Mouse (Mus musculus) cerebellum, adult 2 months (tissue): ENCODE measurements around the gene Lrrfip2. TPM values are rescaled to one million over a fixed set of nuclear protein-coding genes. Genes with fewer than 3 reads are reported as not detected.

Source experiments
- DNase-seq, 2 experiments: peaks; one replicate each; pipeline ENCODE4 v3.0.0; 2021
- H3K27ac ChIP-seq: fragments of 200-500 bp; 2 replicates; pipeline ENCODE4 v1.5.1; 2012; ENCODE audit warnings: low read length, control low read depth, inconsistent platforms; ENCODE audit not compliant: insufficient read depth
- H3K27me3 ChIP-seq: fragments of 200-500 bp; 2 replicates; pipeline ENCODE4 v1.6.1; 2012; ENCODE audit warnings: inconsistent platforms, mild to moderate bottlenecking, low read length, moderate library complexity; ENCODE audit not compliant: control insufficient read depth, insufficient read depth
- H3K4me1 ChIP-seq: fragments of 200-500 bp; 2 replicates; pipeline ENCODE4 v1.6.1; 2011; ENCODE audit warnings: low read length; ENCODE audit not compliant: control insufficient read depth, insufficient read depth
- H3K4me3 ChIP-seq: fragments of 200-500 bp; replicated peaks from 2 replicates; pipeline ENCODE3; 2011; ENCODE audit warnings: mild to moderate bottlenecking, low read depth, low read length, control low read depth; ENCODE audit not compliant: insufficient read depth
- CTCF ChIP-seq: fragments of 200-500 bp; IDR thresholded peaks from 2 replicates; pipeline ENCODE4 v1.5.1; 2011; ENCODE audit warnings: low read depth, mild to moderate bottlenecking, control low read depth, low read length, moderate library complexity, borderline replicate concordance; ENCODE audit not compliant: insufficient read depth
- POLR2A ChIP-seq: fragments of 200-500 bp; IDR thresholded peaks from 2 replicates; pipeline ENCODE4 v1.6.1; 2011; ENCODE audit warnings: low read length, control low read depth, borderline replicate concordance; ENCODE audit not compliant: insufficient read depth
- WGBS: fragments of 180-500 bp; shearing (Covaris S2); methylation state at CpG from one replicate; pipeline ENCODE4 v1.1.7; 2018; 5-methylcytosine and 5-hydroxymethylcytosine counted together
- polyA plus RNA-seq: library from polyadenylated mRNA; depleted of rRNA; stranded (reverse); fragments of >200 nt; gene quantifications from 2 replicates; pipeline ENCODE4 v1.2.3, GENCODE M21; 2012

Gene Lrrfip2
- polyA plus RNA-seq, 1 experiment = 62.8 TPM

DNA sequence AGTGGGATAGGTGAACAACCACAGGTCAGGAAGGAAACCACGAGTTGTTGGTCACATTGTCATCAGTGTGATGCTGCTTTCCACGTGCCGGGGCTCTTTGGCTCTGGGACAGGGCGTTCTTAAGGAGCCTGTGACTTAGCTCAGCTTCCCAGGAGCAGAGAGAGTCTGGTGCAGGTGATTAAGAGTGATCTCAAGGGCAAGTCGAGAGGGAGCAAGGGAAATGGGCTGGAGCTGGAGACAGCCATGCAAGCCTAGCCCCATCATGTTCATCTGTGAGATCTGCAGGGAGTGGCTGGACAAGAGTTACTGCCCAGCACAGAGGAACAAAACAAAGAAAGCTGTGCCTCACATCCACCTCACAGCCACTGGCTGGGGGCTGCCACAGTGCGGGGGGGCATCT, 19.8 kb upstream of the Lrrfip2 start:
- Histone ChIP-seq H3K27ac (no peak overlapping the region), H3K4me1 (no peaks in the 10 kb centered on the region), H3K4me3 (no peak overlapping the region), H3K27me3 (no peaks in the 10 kb centered on the region)
- WGBS = 62% methylated on average over 6 of the region's 6 CpGs
- no peak for DNase-seq
- TF ChIP-seq POLR2A (no peak), CTCF (no peak)

DNA sequence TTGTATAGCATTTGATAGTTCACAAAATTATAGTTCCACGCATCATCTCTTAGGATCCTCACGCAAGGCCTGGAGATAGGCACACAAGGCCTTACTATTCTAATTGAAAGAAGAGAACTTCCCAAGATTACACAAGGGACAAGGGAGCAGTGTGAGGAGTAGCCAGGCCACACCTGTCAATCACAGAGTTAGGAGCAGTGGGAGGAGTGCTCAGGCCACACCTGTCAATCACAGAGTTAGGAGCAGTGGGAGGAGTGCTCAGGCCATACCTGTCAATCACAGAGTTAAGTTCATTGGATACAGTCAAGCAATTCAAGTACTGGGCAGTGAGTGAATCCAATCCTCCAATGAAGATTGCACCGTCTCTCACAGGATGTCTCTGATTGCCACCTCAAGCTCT, 17.0 kb upstream of the Lrrfip2 start:
- DNase-seq = no peak
- Histone ChIP-seq H3K4me3 (no peak overlapping the region), H3K27ac (no peak overlapping the region), H3K27me3 (no peaks in the 10 kb centered on the region), H3K4me1 (no peaks in the 10 kb centered on the region)
- TF ChIP-seq CTCF (no peak), POLR2A (no peak)
- 89% methylated on average over 3 of the region's 3 CpGs for WGBS

DNA sequence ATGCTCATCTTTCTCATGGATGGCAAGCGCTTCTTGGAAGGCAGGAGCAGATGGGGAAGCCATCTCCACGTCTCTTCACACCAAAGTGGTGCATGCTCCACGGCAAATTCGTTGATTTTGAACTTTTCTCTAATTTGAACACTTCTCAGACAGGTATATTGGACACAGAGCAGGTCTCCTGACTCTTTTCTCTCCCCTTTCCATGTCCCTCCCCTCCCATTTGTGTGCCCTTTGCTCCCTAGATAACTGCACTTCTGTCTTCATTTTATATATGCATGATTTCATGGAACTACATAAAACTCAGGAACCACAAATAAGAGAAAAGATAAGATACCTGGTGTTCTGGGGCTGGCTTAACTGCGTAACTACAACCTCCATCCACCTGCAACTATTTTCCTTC, 14.1 kb upstream of the Lrrfip2 start:
- Histone ChIP-seq H3K27ac (no peak overlapping the region), H3K4me1 (no peaks in the 10 kb centered on the region), H3K4me3 (no peak overlapping the region), H3K27me3 (no peaks in the 10 kb centered on the region)
- WGBS = 80% methylated on average over 5 of the region's 5 CpGs
- DNase-seq = no peak
- TF ChIP-seq POLR2A (no peak), CTCF (no peak)

DNA sequence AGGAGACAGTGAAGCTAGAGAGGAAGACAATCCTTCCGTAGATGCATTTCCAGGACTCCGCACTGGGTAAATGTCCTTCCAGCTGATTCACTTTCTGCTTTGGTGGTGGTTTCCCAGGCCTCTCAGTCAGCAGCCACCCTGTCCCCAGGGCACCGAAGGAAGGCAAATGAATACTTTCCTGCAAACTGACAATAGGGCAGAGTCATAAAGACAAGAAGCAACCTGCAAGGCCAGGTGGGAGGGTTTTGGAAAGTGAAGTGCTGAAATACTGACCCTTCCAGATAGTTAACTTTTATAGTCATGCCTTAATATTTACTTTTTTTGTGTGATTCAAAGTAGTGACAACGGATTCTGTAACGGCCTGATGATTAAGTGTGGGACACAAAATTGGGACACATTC, 13.5 kb upstream of the Lrrfip2 start:
- H3K4me1 ChIP-seq = no peaks in the 10 kb centered on the region
- 94% methylated on average over 5 of the region's 5 CpGs for WGBS
- TF ChIP-seq POLR2A = no peak
- TF ChIP-seq CTCF = no peak
- DNase-seq = no peak
- H3K4me3 ChIP-seq = no peak overlapping the region
- no peaks in the 10 kb centered on the region for H3K27me3 ChIP-seq
- H3K27ac ChIP-seq = no peak overlapping the region

DNA sequence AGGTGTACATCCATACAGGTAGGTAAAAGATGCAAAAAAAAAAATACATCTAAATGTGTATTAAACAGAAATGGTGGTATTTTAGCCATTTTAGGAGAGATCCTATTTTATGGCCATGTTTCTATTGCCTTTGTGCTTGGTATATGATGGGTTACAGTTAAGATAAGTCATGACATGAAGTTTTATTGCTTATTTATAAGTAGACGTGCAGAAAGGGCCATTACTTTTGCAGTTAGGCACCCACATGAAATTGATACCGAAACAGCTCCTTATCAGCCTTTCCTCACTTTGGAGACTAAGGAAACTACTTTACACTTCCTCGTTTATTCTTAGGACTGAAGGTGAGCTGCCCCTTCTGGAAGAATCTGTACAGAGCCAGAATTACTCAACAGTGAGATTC, 9.5 kb upstream of the Lrrfip2 start:
- no peak for DNase-seq
- TF ChIP-seq POLR2A (no peak), CTCF (no peak)
- H3K4me3 ChIP-seq = no peak overlapping the region
- H3K27me3 ChIP-seq = no peaks in the 10 kb centered on the region
- no peaks in the 10 kb centered on the region for H3K4me1 ChIP-seq
- WGBS = 81% methylated on average over 3 of the region's 3 CpGs
- H3K27ac ChIP-seq = no peak overlapping the region

DNA sequence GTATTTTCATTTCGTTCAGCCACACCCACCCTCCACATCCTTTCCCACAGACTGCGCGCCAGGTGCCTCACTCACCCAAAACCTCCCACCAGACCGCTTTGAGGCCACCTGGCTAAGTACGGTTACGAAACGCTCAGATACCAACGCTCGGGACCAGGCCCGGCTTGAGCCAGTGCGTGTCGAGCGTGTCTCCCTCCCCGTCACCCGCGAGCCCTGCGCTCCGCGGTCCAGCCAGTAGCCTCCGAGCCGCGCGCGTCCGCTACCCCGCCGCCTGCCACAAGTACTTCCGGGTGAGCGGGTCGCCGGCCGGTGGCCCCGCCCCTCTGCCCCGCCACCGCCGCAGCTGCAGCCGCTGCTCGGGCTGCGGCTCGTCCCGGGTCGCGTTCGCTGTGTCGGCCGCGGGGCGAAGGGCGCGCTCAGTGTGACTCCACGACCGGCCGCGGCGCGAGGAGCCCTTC, 431 bp downstream of the Lrrfip2 start:
- under 1% methylated on average over 56 of the region's 56 CpGs for WGBS
- Histone ChIP-seq H3K4me3 (peak overlapping the region; percentile 65), H3K27ac (peak overlapping the region; percentile 45), H3K4me1 (peaks cover 6% of the 10 kb centered on the region), H3K27me3 (no peaks in the 10 kb centered on the region)
- TF ChIP-seq CTCF = no peak
- TF ChIP-seq POLR2A = peak; percentile 80
- DNase-seq = peak; percentile 90 to 91

DNA sequence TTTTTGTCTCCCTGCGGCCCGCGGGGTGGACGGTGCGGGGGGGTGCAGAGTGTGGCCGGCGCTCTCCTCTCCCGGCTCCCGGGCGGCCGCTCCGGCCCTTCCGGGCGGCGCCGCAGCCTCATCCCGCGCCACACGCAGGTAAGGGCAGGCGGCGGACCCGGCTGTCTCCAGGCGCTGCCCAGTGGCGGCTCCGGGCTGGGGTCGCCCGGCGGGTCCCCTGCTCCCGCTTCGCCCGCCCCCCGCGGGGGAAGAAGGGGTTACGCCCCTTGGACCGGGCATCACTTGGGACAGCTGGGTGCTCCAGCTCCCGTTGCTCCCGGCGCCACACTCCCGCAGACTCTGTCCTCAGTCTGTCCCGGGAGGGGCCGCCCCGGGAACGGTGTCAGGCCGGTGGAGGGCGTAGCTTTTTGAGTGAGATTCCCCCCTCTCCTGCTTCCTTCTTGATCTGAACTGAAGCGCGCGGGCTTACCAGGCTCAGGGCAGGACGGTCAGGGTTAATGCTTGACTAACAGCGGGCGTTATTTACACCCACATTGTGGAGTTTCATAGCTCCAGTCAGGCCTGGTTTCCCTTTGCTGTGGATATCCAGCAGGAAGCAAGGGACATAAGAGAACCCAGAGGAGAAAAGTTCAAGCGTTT, 979 bp downstream of the Lrrfip2 start:
- Histone ChIP-seq H3K4me1 (peaks cover 6% of the 10 kb centered on the region), H3K4me3 (peak overlapping the region; percentile 65), H3K27ac (peak overlapping the region; percentile 45), H3K27me3 (no peaks in the 10 kb centered on the region)
- peak in 1 of 2 experiments; percentile 75 for DNase-seq
- TF ChIP-seq POLR2A = no peak
- no peak for TF ChIP-seq CTCF
- WGBS = under 1% methylated on average over 50 of the region's 52 CpGs

DNA sequence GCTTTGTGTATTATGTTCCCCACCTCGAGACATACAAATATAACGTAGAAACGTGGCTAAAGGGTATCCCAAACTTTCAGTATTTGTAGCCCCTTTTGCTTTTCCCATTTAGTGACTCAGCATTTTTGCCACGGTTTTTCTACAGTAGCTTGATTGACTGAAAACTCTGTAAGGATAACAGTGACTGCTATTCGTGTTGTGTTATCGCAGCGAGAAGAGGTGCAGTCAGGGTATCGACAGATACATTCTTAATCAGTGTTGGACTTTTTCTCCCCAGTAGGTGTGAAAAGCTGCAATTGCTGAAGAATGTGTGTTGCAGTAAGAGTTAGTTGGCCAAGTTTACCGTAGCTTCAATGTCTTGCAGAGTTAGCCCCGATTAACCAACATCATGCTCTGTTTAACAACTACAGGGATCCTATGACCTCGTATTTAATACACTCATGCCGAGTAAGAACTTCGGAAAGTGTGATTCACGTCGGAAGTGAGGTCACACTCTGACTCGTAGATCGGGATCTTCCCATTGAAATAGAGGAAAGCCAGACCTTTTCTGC, 1.6 kb downstream of the Lrrfip2 start:
- no peak for DNase-seq
- Histone ChIP-seq H3K4me1 (peaks cover 6% of the 10 kb centered on the region), H3K4me3 (peak overlapping the region; percentile 65), H3K27me3 (no peaks in the 10 kb centered on the region), H3K27ac (no peak overlapping the region)
- TF ChIP-seq POLR2A (no peak), CTCF (no peak)
- 7% methylated on average over 17 of the region's 17 CpGs for WGBS
